Mouse (Mus musculus) NIH3T3 (cell line): ENCODE data around the gene Grin2b.

Experiments
- DNase-seq: peaks from one replicate; pipeline ENCODE4 v3.0.0-alpha.2; 2012; ENCODE audit warnings: low read depth

Gene Grin2b

DNA sequence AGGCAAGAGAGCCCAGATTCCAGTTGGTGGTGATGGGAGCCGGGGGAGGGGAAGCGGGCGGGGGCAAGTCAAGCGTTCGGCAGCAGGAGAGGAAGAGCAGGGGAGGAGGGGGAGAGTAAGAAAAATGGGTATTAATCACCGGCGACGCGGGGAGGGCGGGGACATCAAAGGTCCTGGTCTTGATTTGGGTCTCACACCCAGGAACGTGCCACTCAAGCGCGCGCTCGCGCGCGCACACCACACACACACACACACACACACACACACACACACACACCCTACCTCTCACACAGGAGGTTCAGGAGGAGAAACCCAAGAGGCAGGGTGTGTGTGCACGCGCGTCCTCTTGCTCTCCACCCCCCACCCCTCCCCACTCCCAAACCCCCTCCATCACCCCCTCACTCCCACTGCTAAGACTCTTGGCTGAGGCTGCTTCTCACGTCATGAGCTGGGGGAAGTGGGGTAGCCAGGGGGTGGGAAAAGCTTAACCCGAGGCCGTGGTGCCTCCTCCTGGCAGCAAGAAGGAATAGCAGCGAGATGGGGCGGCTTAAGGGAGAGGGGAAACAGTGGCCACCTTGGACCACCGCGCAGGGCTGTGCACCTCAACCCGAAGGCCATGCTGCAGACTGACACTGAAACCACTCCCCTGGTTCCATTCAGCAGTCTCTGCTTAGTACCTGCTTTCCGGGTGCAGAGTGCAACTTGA lies at the start of gene Grin2b:
TSS of gene Grin2b (minus strand) at position 321 of the 706 bp plus-strand sequence.
- no peak for DNase-seq

DNA sequence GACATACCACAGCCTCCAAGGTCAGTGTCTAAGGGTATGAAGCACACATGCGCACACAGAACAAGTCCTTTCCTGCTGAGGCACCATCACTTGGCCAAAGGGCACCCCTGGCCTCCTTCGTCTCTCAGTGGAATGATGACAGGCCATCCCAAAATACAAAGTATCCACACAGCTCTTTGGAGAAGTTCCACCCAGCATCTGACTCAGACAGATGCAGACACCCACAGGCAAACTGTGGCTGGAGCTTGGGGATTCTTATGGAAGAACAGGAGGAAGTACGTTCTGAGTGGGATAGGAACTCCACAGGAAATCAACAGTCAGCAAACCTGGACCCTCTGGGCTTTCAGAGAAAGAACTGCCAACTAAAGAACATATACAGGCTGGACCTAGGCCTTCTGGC lies 48.6 kb upstream of the Grin2b start:
- DNase-seq: peak; percentile 8

DNA sequence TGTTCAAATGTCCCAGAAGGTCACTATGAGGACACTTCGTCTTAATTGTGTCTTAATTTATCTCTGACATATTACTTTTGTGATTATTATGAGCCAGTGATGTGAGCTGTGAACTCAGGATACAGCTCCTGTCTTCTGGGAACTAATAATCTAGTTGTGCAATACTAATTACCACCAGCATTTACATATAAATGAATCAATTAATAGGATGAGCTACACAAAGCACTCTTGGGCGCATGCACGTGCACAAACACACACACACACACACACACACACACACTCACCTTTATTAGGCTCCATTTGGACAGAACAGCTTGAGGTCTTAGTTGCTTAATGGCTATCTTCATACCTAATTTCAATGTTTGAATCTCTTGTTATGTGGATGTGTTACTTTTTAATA lies 37.1 kb upstream of the Grin2b start:
- DNase-seq: no peak

DNA sequence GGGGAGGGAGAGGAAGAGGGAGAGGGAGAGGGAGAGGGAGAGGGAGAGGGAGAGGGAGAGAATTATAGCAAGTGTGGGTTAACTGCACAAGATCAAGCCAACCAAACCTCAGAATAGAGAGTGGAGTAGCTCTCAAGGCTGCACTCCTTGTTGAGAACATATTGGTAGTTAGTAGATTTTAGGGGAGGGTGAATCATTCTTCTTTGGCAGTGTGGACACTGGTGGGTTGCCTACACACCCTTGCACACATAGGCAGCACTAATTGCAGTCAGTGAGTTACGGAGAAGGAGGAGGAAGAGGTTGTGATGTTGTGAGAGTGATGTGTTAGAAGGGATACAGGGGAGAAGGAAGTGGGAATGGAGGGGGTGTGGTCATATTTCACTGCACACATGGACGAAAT lies 26.5 kb upstream of the Grin2b start:
- DNase-seq: no peak

DNA sequence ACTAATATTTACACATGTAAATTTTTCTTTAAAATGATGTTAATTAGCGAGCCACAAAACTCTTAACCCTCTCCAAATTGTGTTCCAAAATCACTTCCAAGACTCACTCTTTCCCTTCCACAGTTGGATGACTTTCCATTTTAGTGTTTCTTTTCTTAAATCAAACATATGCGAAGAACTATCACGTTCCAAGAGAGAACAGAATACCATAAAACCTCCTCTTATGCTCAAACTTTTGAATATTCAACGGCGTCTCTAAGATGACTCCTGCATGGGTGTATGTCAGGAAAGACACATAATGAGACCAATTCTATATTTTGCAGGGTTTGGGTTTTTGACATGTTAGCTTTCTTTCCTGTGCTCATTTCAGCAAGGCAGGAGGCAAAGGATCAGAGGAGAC lies 21.3 kb upstream of the Grin2b start:
- DNase-seq: no peak

DNA sequence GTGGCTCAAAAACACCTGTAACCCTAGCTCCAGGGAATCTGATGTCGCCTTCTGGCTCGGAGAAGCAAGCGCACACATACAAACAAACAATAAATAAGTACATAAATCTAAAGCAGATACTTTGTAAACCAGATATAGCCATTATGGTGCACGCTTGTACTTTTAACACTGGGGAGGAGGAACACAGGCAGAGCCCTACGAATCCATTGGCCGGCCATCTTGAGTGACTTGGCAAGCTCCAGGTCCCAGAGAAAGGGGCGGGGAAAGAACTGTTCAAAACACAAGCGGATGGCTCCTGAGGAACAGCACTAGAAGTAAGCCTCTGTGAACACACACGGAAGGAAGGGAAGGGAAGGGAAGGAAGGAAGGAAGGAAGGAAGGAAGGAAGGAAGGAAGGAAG lies 4.8 kb upstream of the Grin2b start:
- no peak for DNase-seq

DNA sequence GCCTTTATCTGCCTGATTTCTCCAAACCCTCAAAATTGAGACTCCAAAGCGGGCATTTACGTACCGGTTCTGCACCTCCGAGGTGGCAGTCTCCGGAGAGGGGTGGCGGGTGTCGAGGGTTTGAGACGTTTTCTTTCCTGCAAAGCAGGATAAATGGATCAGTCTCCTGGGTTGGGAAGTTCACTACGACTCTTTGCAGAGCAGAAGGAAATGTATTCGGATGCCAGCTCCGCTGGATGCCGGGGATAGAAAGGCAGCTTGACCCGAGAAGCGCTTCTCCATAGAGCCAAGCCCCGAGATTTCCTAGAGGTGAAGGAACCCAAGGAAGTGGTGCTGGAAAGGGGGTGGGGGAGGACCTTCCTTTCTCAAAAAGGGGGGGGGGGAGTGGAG lies 515 bp downstream of the Grin2b start:
- DNase-seq: no peak

DNA sequence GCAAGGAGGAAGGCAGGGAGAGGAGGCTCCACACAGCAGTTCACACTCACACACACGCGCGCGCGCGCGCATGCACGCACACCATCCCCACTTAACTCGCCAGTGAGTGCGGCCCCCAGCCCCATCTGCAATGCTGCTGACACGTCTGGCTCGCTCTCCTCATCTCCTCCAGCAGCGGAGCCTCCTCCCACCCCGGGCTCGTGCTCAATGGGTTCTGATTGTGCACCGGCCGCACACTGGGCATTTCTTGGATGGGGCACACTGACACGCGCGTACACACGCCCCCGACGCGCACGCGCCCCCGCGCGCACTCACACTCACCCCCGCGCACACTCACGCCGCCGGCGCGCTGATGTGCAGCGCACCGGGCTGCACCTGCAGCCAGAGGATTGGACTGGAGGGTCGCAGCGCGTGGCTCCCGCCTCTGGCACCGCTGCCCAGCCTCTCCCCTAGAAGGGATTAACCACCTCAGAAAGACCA lies 1.1 kb downstream of the Grin2b start:
- DNase-seq: no peak

DNA sequence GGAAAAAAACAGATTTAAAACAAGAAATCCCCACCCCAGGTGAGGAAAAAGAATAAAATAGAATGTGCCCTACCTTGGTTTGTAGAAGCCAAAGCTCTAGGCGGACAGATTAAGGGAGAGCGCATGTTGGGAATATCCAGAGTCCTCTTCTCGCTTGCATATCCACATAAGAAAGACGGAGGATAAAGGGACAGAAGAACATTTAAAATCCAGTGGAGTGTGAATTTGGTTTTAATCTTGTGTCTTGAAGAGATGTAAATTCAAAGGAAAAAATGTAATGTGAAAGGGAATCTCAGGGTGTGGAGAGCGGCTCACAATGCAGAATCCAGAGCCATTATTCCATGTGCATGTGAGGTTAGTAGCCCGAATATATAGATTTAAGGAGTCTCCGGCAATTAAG lies 2.0 kb downstream of the Grin2b start:
- DNase-seq: no peak

DNA sequence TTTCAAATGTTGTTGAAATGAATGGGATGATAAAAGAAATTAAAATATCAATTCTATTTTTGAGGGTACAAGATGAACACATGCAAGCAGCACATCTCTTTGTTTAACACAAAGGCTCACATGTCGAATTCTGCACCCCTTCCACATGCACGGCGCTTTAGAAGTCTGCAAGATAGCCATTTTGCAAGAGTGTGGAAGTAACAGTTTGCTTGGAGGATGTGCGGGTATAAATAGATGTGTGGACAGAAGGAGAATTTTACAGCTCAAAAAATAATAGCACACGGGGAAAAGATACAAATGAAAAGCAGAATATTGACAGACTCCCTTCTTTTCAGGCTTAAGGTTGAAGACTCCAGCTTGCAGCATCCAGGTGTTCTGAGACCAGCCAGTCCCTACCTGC lies 2.9 kb downstream of the Grin2b start:
- no peak for DNase-seq

DNA sequence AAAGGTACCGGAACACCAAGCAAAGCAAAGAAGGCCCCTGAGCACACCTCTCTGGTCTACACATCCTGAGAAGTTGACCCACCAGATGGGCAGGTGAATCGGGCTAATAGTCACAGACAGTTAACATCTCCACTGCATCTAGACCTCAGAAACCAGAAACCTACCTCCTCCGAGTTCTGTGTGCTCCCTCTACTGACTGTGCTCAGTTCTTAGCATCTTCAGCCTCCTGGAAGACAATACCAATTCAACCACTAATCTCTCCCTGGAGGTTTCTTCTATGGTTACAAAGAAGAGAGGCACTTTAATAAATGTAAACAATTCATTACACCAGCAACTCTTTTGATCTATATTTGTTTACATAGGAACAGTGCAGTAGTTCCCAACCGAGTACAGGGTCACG lies 6.0 kb downstream of the Grin2b start:
- no peak for DNase-seq

DNA sequence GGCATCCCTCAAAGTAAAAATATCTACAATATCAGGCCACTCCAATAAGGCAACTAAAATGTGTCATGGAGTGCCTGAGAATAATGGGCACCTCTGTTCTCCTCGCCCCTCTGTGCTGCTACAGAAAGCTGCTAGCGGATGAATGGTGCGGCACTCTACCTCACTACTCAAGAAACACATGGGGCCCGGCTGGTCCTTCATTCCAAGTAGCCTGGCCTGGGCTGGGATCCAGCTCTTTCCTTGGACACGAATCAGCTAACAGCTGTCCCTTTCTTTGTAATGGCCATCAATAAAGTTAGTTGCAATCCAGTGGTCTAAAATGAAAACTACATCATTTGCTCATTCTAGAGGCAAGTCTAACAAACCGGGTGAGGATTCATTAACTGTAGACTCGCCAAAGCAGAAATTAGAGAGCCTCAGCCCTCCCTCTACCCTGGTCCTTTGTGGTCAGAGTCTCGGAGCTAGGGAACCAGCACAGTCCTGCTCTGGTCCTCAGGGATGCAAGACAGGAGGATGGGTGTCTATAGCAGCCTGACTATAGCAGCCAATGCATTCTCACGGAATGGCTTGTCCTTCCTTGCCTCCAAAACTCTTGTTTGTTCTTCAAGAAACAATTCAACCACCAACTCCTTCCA lies 7.8 kb downstream of the Grin2b start:
- peak; percentile 5 for DNase-seq

DNA sequence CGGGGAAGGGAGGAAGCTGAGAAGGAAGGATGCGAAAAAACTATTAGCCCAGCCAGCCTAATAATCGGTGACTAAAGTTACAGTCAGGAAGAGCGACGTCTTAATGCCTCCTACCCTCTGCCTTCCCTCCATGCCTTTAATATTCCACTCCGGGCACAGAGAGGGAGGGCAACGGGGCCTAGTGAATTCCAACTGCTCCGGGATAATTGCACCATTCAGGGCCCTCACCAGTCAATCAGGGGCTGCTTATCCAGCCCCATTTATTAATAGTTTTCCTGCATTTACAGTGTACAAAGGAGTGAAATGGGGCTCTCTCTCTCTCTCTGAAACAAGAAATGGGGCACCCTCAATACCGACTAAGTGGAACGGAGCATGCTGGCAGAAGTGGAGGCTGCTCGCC lies 11.2 kb downstream of the Grin2b start:
- no peak for DNase-seq

DNA sequence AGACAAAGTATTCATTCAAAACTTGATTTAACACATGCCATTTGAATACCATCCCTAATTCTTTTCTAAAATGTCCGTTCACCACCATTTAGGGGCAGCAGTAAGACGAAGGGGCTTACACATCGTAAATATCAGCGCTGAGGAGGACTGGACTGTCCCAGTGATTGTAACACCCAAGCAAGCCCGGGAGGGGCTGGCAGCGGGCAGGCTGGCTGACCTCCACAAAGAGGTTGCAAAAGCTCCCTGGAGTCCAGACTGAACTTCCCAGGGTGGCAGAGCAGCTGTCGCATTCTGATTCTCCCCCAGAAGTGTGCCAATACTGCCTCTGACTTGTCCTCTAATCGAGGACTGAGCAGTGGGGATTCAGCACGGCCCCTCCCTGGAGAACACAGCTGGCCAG lies 19.9 kb downstream of the Grin2b start:
- DNase-seq: no peak

DNA sequence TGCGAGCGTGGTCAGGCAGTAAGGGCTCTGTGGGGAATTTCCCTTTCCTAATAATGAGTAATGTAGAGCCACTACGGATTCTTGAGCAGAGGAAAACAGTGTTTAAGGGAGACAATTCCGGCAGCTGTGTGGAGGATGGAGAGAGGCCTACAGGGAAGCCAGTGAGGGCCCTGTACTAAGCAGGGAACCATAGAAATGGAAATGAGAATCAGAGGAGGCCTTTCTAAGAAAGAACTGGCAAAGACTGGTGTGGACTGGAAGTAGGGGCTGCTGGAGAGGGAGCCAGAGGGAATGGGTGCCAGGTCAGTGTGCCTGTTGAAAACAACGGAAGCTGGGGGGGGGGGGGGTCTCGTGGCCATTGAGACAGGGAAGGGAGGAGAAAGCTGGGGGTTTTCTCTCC lies 23.2 kb downstream of the Grin2b start:
- no peak for DNase-seq

DNA sequence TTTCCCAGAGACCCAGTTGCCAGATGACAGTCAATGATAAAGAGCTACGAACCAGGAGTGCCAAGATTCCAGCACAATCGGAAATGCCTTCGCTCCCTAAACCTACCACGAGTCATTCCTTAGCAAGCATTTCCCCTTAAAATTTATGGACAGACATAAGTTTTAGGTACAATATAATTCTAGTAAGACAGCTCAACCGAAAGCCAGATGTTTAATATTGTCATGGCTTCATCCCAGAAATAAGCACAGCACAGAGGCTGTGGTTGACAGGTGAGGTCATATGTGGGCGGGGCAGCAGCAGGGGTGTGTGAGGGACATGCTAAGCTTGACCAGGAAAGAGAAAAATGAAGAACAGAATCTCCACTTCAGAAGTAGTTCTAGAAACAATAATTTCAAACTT lies 33.3 kb downstream of the Grin2b start:
- no peak for DNase-seq

DNA sequence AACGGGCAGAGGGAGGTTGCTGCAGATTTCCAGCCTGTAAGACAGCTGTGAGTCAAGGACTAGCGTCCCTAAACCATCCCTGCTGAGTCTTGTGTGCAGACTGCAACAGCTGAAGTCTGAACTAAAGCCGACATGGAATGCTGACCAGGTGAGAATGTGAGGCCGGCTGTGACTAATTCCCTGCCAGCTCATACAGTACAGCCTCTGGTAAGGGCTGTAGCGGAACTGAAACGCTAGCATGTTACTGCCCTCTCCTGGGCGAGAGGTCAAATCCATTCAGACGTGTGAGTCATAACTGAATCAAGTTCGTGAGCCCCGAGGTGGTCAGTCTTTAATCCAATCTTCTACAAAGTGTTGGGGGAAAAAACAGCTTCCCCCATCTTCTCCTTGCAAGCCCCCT lies 42.9 kb downstream of the Grin2b start:
- DNase-seq: peak; percentile 64

DNA sequence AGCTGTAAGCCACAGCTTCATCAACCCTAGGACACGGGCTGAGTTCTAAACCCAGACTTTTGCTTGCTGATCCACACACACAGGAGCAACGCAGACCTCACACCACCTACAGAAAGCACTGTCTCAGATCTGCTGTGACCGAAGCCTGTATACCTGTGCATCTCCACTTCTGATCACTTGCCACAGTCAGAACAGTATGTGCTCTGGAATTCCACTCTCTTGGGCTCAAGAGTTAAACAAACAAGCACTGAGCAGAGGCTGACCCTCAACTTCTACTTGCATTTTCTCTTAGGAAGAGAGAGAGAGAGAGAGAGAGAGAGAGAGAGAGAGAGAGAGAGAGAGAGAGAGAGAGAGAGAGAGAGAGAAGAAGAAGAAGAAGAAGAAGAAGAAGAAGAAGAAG lies 50.7 kb downstream of the Grin2b start:
- no peak for DNase-seq

DNA sequence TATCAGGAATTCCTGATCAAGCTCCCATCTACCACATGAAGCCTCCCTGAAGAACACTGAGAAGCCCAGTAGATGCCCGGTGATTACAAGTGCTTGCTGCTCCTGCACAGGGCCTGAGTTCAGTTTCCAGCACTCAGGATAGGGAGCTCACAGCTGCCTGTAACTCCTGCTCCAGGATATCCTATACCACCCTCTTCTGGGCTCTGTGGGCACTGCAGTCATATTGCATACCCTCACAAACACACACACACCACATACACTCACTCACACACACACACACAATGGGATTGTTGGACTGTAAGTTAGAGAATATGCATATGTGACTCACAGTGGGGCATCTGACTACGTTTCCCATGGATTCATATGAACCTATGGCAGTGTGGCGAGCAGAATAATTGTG lies 55.9 kb downstream of the Grin2b start:
- no peak for DNase-seq

DNA sequence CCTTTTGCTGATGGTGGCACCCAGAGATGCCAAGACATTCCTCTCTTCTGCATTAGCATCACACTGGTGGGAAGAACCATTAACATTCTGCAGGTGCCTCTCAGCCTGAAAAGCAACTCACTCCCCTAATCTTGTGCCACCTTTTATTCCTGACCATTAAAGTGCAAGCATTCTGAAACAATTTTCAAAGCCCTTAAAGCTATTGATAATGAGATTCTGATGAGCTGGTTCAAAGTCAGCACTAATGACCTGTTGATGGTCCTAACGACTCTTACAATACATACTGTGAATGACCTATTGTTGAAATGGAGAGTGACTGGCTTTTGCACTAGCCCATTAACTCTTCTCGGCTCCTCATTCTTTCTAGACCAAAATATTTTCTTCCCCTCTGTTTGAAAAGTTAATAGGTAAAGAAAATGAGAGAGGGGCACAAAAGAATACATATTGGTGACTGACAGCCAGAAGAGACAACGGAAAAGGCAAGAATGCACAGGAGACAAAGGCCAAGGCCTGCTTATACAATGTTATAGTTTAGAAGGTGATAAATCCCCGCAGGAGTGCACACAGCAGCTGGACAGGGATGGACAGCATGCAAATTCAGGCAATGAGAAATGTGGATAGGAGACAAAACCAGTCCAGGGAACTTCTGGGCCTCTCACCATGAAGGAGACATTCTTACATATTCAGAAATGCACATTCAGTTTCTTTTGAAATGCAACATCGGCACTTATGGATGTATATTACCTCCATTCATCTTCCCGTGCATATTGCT lies 59.5 kb downstream of the Grin2b start:
- DNase-seq: no peak

DNA sequence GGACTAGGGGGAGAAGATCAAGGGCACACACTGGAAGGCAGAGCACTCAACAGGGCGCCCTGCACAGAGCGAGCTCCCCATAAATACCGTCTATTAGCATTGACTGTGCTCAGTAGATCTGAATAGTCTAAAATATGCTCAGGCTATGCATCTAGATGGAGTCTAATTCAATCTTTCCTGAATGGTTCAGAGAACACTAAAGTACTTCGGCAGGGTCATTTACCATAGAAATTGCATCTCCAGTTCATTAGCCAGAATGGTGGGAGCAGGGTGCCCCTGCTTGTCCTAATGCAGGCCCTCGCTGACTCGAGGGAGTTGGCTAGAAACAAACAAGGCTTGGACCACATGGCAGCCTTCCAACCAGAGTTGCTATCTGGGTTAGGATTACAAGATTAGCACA lies 64.1 kb downstream of the Grin2b start:
- DNase-seq: no peak

DNA sequence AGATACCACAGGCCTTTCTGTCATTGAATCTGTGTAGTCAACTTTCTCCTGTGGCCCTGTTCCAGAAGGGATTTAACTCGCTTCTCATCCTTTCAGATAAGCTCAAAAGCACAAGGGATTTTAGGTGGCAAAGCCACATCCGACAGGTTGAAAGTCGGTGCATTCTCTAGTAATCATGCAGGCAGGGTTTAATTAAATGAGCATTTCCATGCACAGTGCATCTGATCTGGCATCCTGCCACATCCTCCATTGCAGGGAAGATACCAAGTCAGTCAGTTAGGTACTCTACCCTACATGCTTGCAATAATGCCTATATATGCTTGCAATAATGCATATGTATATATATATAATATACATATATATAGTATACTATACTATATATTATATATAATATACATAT lies 64.8 kb downstream of the Grin2b start:
- DNase-seq: no peak

DNA sequence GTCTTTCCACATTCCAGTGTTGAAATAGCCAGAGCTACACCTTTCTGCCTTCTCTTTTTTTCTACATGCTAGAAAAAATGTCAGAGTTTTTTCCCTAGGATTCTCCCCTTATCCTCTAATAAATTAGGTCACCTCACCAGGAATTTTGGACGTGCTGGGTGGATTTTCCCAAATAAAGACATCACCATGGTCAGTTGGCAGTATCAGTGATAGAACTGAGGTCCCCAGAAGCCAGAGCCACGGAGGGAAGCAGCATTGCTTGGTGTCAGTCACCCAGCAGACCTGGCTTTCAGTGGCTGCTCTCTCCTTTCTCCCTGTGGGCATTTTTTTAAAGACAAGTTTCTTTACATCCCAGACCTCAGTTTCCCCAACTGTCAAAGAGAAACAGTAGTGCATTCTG lies 68.1 kb downstream of the Grin2b start:
- no peak for DNase-seq
